Mouse (Mus musculus) naive thymus-derived CD4-positive, alpha-beta T cell, adult 2 months (primary cell): ENCODE measurements at regions not wholly inside any gene's neighbourhood (a gene's known extent, or its start where the extent isn't known, plus 50 kb on each side); places are given as distances from the start of the nearest gene placed in this dataset.
A peak's percentile ranks its signal among the peaks of the same experiment; 100 is the strongest.

ENCODE experiments used
- DNase-seq: peaks from one replicate; pipeline ENCODE4 v3.0.0-alpha.2; 2011; ENCODE audit warnings: low read depth

DNA sequence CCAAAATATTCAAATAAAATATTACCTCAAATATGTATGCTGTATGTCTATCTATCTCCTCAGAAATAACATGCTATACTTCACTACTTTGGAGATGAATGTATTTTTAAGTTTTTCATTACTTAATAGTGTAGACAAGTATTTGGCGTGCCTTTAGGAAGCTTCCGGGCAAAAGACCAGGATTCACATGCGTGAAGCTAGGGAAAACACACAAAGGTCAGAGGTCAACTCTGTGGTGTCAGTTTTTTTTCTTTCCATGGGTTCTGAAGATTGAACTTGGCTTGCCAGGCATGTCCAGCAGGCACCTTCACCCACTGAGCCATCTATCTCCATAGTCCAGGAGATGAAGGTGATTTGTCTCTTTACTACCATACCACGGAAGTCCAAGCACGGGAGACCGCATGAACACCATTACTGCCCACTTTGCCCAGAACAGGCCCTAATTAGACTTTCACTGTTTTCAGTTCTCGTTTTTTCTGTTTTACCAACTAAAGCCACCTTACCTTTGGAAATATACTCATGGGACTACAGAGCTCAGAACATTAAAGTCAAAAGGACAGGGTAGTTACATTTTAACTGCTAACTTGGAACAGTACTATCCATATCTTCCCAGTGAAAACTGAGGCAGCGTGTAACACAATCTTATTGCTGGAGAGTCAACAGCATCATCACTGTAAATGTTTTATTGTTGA lies 76.9 kb upstream of the Ak4 start:
- no peak for DNase-seq

DNA sequence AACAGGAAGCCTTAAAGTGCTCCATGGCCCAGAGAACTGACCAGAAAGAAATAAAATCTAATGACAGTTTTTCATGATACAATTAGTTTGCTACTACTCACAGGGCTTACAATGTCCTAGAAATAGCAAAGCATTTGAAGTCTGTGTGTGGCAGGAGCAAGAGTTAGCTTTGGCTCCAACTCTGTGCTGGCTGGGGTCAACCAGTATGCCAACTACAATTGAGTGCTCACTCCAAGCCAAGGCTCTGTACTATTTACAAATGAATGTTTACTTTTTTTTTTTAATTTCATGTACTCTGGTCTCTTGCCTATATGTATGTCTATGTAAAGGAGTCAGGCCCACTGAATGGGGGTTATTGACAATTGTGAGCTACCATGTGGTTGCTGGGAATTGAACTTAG lies 75.7 kb upstream of the Jak1 start:
- no peak for DNase-seq

- no peak for DNase-seq
Observed at GRCm38 (mm10) chr4:101338211-101338610, 73.1 kb upstream of the Jak1 start.

- no peak for DNase-seq
Observed at GRCm38 (mm10) chr4:101336811-101337210, 71.7 kb upstream of the Jak1 start.

- no peak for DNase-seq
Observed at GRCm38 (mm10) chr4:101336371-101336770, 71.3 kb upstream of the Jak1 start.

DNA sequence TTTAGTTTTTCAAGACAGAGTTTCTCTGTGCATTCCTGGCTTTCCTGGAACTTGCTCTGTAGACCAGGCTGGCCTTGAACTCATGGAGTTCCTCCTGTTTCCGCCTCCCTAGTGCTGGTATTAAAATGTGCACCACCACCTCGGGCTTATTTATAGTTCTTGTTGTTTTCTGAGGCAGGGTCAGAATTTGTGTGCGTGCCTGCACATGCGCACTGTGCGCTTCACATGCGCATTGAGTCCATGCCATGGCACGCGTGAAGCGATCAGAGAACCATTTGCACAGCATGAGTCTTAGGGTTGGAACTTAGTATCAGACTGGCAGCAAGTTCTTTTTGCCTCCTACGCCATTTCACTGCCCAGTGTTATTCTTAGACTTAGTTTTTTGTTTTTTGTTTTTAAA lies 68.8 kb upstream of the Jak1 start:
- DNase-seq = no peak

DNA sequence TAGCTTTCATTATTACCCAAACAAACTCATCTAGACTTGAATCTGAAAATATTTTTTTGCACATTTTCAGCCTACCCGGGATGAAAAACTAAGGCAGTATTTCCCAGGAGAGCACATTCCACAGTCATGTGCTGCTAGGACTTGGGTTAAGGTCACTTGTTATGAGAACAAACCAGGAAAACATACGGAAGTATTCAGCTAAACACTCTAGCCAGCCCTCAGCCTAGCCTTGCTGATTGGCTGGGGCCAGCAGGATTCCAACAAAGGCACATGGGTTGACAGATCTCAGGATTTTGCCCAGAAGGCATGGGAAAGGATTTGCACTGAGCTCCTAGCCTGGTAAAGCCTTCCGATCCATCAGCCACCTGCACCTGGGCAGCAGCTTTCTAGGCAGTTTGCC lies 68.0 kb upstream of the Jak1 start:
- no peak for DNase-seq

DNA sequence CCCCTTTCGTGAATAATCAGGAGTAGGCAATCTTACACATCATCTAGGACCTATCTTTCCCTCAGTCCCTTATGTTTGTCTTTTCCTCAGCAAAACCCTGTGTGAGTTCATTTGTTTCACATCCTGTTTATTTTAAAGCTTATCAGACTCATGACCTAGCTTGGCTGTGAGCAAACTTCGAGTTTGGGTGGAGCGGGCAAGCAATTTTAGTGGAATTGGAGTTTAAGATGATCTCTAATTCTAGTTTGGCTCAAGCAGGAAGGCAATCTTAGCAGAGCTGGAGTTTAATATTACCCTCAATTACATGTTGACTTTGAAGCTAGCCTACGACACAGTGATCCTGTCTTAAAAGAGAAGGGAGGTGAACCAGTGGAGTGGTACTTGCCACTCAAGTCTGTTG lies 66.1 kb upstream of the Jak1 start:
- DNase-seq = no peak

- DNase-seq = peak; percentile 53
Observed at GRCm38 (mm10) chr4:101329060-101329459, 64.0 kb upstream of the Jak1 start.

DNA sequence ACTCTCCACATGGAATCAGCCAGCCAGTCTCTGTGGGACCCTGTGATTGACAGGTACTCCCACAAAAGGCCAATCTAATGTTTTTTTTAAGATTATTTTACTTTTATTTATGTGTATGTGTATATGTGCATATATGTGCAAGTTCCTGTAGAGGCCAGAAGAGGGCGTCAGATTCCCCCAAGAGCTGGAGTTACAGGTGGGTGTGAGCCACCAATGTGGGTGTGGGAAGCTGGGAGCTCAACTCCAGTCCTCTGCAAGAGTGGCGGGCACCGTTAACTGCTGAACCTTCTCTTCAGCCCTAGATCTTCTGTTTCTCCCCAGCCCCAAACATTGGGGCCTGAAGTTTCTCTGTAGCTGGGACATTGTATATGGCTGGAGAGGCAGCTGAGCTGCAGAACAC lies 61.0 kb upstream of the Jak1 start:
- no peak for DNase-seq

DNA sequence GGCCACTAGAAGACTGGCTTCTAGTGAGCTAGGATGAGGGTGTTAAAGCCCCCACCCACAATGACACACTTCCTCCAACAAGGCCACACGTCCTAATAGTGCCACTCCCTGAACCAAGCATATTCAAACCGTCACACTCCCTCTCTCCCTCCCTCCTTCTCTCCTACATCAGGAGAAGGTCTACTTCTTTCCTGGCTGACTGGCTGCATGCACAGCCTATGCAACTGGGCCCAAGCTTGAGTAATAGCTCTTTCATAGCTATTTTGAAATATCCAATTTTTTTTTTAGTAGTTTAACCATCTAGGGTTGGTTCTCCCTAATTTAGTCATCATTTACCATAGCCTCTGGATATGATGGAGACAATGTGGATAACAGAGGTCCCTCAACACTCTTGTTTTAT lies 56.6 kb upstream of the Jak1 start:
- DNase-seq = no peak

DNA sequence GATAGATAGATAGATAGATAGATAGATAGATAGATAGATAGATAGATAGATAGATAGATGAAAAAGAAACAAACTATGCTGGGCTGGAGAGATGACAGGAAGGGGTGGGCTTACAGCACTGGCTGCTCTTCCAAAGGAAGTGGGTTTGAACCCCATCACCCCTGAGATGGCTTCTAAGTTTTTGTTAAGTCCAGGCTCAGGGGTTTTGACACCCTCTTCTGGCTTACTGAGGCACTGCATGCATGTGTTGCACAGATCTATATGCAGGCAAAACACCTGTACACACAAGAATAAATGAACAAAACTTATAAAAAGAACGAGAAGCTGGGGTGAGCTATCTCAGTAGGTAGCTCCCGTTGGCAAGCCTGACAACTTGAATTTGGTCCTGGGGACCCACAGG lies 55.5 kb upstream of the Jak1 start:
- DNase-seq = peak; percentile 86

DNA sequence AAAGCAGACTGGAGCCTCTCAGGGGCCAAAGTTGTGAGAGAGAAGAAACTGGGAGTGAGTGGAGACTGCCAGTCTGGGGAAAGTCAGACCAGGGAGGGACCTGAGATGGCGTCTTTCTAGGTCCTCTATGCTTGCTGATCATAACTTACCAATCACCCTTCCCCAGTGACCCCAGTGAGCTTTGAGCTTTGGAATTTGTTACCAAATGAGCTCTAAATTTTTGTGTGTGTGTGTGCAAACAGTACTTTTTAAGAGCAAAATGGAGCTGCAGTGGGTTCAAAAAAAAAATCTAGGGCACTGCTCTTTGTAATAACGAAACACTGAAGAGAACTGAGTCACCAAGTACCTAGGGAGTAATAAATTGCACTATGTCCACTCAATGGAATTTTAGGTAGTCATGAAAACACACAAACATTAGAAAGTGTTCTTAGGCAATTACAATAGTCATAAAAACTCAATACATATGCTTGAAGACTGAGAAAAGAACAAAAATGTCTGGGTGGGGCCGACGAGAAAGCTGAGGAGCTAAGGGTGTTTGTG lies 54.7 kb upstream of the Jak1 start:
- DNase-seq = no peak

DNA sequence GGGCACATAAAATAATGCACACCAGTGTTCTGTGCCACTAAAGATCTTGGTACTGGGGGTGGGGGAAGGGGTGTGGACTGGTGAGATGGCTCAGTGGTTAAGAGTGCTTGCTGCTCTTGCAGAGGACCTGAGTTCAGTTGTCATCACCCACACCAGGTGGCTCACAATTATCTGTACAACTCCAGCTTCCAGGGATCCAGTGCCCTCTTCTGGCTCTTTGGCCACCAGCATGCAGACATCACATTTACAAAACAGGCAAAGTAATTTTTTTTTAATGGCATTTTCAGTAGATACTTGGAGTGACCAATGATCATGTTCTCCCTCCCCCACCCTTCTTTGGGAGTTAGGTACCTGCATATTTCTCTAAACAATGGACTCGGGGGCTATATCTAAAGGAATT lies 53.8 kb upstream of the Jak1 start:
- DNase-seq = no peak

- DNase-seq = no peak
Observed at GRCm38 (mm10) chr4:101316061-101316460, 51.0 kb upstream of the Jak1 start.
